Mouse (Mus musculus) spleen, adult 18-20 months (tissue): ENCODE data around the gene Atp11a.
A peak's percentile ranks its signal among the peaks of the same experiment; 100 is the strongest.

Source experiments
- DNase-seq, 2 experiments: peaks; one replicate each; pipeline ENCODE4 v3.0.0; 2022; ENCODE audit warnings: mixed read lengths in 2 of 2

Gene Atp11a

GRCm38 (mm10) chr8:12756391-12757157 is at the start of gene Atp11a:
Gene Atp11a, plus strand, starts transcription at chr8:12757014.
- DNase-seq, result peak; percentile 22 to 41

GRCm38 (mm10) chr8:12711623-12712022 is 45.2 kb upstream of the Atp11a start:
- no peak for DNase-seq

GRCm38 (mm10) chr8:12715861-12716585 is 40.8 kb upstream of the Atp11a start:
- DNase-seq, result no peak

DNA sequence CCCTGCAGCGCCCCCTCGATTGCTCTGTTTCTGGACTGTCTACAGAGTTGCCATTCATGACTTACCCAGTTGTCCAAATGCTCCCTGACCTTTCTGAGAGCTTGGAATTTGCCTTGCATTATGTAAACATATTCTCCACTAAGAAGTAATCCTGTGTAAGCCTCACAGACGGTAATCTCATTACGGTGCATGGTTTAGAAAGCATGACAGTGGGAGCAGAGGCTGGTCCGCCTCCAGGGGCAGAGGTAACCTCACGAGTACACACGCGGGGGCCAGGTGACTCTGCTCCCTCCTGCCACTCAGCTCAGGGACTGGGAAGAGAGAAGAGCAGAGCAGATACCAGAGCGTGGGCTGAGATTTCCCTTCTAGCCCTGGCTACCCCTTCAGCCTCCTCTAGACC is 37.7 kb upstream of the Atp11a start:
- no peak for DNase-seq

GRCm38 (mm10) chr8:12728644-12729043 is 28.2 kb upstream of the Atp11a start:
- DNase-seq, result no peak

- DNase-seq, result no peak
Observed at GRCm38 (mm10) chr8:12730780-12731179, 26.0 kb upstream of the Atp11a start.

DNA sequence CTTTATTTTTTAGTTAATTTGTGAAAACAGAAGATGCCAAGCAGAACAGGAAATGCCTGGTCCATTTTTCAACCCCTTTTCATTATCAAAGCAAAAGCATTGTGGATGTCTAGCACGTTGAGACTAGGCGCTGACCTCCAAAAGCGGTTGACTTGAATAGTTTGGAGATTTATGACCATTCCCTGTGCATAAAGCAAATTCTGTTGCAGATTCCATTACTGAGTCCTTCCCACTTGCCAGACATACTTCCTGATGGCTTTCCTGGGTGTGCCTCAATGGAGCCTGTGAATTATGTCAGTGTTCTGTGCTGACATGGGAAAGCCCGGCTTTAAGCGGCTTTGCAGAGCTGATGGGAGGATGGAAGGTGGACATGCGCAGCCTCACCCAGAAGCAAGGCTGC is 24.4 kb upstream of the Atp11a start:
- no peak for DNase-seq

DNA sequence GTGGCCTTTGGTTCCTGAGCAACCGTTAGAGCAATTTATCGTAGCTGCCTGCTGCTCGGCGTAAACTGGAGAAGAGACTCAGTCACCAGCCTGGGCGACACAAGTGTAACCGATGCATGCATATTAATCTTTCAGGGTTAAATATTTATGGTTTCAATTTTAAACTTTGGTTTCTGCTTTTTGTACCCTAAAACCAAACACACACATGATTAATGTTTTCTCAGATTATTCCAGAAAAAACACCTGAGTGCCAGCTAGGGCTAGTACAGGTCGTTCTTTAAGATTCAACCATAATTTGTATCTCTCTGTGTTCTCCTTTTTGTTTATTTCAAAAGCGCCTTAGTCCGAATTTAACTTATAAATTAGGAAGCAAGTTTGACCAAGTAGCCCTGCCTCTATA is 17.7 kb upstream of the Atp11a start:
- DNase-seq, result no peak

- DNase-seq, result no peak
Observed at GRCm38 (mm10) chr8:12743390-12743789, 13.4 kb upstream of the Atp11a start.

- no peak for DNase-seq
Observed at GRCm38 (mm10) chr8:12748183-12748582, 8.6 kb upstream of the Atp11a start.

DNA sequence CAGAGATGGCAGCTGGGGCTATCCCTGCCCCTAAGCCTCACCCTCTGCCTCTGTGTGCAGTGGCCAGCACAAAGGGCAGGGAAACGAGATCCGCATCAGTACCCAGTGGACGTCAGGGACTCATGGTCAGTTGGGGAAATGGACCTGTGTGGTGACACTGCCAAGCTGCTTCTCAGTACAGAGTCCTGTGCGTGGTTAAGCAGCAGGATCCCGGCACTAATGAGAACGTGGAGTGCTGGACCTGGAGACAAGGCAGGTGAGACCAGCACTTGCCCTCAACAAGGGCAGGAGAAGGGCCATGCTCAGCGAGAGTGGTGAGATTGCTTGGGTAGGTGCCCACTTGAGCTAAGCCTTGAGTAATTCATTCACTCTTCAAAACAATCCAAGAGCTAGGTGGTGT is 7.7 kb upstream of the Atp11a start:
- DNase-seq, result no peak

DNA sequence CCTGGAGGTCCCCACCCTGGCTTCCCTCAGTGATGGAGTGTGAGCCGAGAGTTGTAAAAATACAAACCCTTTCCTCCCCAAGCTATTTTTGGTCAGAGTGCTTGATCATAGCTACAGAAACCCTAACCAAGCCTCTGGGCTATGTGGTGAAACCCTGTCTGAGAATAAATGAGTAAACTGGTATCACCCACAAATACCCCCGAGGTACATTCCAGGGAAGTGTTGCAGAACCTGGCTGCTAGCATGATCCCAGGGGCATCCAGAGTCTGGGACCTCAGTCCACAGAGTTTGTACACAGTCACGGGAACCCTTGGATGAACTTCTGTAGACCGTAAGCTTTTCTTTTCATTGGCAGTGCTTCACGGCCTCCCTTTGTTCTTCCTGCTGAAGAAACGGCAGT is 3.8 kb upstream of the Atp11a start:
- no peak for DNase-seq

DNA sequence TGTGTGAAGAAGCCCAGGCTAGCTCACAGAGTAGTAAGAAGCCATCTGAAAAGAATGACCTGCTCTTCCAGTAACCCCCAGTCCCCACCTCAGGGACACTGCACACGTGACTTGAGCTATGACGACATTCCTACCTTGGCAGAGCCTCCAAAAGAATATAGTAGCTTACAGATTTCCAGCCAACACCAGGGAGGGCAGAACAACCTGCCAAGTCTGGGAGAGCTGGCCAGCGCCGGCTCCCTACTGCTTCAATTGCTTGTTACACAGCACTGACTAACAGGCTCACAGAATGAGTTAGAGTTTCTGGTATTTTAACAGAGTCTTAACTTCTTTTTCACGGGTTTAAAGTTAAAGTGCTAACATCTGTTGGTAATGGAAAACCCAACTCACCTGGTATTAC is 2.7 kb upstream of the Atp11a start:
- DNase-seq, result no peak

DNA sequence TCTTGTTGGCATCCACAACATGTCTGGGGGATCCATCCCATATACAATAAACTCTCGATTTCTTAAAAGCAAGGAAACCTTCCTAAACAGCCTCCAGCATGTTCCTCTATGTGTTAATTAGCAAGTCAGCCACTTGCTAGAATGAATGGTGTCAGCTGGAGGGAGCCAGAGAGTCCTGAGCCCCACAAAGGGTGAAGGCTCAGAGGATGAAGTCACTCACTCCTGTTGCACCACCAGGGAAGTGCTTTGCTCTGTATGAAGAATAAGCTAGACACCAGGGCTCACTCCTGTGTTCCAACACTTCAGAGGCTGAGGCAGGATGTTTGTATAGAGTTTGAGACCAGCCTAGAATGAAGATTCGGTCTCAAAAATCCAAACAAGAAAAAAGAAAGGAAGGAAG is 1.5 kb upstream of the Atp11a start:
- DNase-seq, result no peak

GRCm38 (mm10) chr8:12755826-12756225 is 988 bp upstream of the Atp11a start:
- no peak for DNase-seq

GRCm38 (mm10) chr8:12757231-12757940 is 572 bp downstream of the Atp11a start:
- DNase-seq, result peak in 1 of 2 experiments; percentile 9

DNA sequence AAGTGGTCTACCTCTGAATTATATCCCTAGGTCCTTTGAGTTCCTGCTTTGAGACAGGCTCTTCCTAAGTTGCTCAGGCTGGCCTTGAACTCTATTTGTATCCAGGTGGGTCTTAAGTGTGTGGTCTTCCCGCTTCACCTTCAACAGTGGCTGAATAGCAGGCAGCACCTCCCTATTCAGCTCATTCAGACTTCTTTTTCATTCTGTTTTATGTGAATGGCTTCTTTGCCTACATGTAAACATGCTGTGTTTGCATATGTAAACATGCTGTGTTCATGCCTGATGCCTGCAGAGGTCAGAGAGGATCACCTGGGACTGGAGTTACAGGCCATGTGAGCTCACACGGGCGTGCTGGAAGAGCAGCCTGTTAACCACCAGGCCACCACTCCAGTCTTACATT is 3.1 kb downstream of the Atp11a start:
- DNase-seq, result no peak

DNA sequence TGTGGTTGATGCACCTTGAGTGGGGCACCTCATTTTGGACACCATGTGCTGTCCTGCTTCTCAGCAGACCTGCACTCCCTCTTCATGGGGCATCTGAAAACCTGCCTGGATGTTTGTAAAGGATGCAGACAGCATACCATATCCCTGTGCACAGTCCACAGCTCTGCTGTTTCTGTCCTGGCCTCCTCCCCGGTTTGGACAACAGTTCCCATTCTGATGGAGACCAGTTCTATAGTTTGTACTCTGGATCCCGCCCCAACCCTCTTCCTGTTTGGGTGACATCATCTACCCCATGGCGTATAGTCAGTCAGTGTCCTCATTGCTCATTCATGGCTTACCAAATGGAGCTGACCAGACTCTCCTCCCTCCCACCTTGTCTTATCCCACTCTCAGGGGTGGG is 5.1 kb downstream of the Atp11a start:
- no peak for DNase-seq

GRCm38 (mm10) chr8:12763565-12764108 is 6.8 kb downstream of the Atp11a start:
- no peak for DNase-seq

GRCm38 (mm10) chr8:12764971-12765370 is 8.2 kb downstream of the Atp11a start:
- DNase-seq, result no peak

DNA sequence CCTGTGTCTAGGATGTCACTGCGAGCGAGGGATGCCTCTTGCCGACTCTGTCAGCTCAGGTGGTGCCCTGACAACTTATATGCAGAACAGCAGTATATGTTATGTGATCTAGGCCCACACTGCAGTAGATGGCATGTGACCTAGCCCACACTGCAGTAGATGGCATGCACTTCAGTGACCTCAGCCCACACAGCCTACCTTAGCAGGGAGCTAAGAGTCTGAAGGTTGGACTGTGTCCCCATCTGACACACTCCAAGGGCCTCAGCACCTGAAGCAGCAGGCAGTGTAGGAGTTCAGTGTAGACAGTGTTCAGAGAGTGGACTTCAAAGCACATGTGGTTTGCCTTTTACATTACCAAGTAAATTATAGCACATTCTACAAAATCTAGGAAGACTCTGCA is 10.4 kb downstream of the Atp11a start:
- DNase-seq, result no peak

DNA sequence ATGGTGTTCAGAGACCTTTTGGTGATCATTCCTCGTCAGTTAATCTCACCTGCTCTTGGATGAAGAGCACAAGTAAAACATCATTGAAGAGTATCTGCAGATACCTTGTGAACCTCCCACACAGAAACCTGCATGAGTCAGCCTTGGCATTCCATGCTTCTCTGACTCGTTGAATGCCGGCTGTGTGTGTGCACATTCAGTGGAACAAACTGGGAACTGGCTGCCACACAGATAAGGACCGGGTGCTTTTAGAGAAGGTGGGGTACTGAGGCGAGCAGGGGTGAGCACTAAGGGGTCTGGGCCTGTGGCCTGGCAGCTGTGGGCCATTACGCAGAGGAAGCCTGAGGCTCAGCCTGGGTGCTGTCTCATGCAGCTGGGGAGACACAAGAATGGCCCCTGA is 11.9 kb downstream of the Atp11a start:
- DNase-seq, result no peak

DNA sequence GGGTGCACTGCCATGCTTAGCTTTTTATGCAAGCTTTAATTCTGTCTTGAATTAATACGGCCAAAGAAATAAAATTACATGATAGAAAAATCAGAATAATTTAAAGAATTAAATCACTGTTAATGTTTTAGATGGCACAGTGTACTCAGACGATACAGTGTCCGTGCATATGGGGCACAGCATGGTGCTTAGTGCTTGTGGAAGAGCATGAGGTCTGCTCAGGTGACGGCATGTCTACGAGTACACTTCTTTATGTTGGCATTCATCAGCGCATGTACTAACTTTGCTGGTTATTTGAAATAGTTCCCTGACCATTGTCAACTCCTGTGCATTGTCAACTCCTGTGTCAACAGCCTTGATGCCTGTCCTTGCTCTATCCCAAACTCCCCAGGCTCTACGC is 12.5 kb downstream of the Atp11a start:
- no peak for DNase-seq

- DNase-seq, result no peak
Observed at GRCm38 (mm10) chr8:12772319-12772718, 15.5 kb downstream of the Atp11a start.
